Mouse (Mus musculus): Measurements from ENCODE around the gene Mindy4.

Mindy4 gene

GRCm38 (mm10) chr6:55356976-55357635 lies 153.9 kb downstream of the Mindy4 start:
- DNase-seq (ENCODE audit: extremely low read depth, insufficient read length, low spot score) = no peak

GRCm38 (mm10) chr6:55357636-55358031 lies 154.5 kb downstream of the Mindy4 start:
- DNase-seq (ENCODE audit: extremely low read depth, insufficient read length, low spot score) = no peak

GRCm38 (mm10) chr6:55358731-55359143 lies 155.6 kb downstream of the Mindy4 start:
- DNase-seq (ENCODE audit: extremely low read depth, insufficient read length, low spot score) = no peak

GRCm38 (mm10) chr6:55362663-55363062 lies 159.5 kb downstream of the Mindy4 start:
- no peak for DNase-seq (ENCODE audit: extremely low read depth, insufficient read length, low spot score)

GRCm38 (mm10) chr6:55367126-55367525 lies 163.9 kb downstream of the Mindy4 start:
- no peak for DNase-seq (ENCODE audit: extremely low read depth, insufficient read length, low spot score)

All from 3134 (cell line).